Mouse (Mus musculus) urinary bladder, postnatal 0 days (tissue): ENCODE measurements around the gene Hcn1. TPM values are rescaled to one million over a fixed set of nuclear protein-coding genes. Genes with fewer than 3 reads are reported as not detected.

Source experiments
- polyA plus RNA-seq: library from polyadenylated mRNA; unstranded; fragments of >200 nt; fragmentation: Nextera tagmentation; extraction: Ambion mirVana; gene quantifications from 2 replicates; pipeline ENCODE4 v1.2.1, GENCODE M21; 2015

The Hcn1 gene
- polyA plus RNA-seq, result 1.2 and 1.3 TPM in 2 replicates

GRCm38 (mm10) chr13:117602181-117602580 lies at the start of gene Hcn1:
TSS of gene Hcn1 (plus strand) at chr13:117602320.

